Mouse (Mus musculus) heart, postnatal 36 days (tissue): Measurements from ENCODE around the gene Tbc1d22a. TPM values are rescaled to one million over a fixed set of nuclear protein-coding genes. Genes with fewer than 3 reads are reported as not detected.

Source experiments
- DNase-seq, 2 experiments: peaks; one replicate each; pipeline ENCODE4 v3.0.0; 2021 to 2022
- intact Hi-C: fragments of 180-260 bp; cut with DNase I; formaldehyde crosslinking; loops from one replicate; pipeline ENCODE4 v1.15.1; 2025
- total RNA-seq, 2 experiments: library from RNA; stranded (reverse); gene quantifications; 2 replicates each; pipeline ENCODE4 v1.2.3; 2021

Tbc1d22a gene
- total RNA-seq, 2 experiments from 2014 or later, result 21.7 to 28.6 TPM

GRCm38 (mm10) chr15:86309213-86309829, 95.1 kb downstream of the Tbc1d22a start:
- DNase-seq, result no peak
- intact Hi-C loops, result no loop called here

DNA sequence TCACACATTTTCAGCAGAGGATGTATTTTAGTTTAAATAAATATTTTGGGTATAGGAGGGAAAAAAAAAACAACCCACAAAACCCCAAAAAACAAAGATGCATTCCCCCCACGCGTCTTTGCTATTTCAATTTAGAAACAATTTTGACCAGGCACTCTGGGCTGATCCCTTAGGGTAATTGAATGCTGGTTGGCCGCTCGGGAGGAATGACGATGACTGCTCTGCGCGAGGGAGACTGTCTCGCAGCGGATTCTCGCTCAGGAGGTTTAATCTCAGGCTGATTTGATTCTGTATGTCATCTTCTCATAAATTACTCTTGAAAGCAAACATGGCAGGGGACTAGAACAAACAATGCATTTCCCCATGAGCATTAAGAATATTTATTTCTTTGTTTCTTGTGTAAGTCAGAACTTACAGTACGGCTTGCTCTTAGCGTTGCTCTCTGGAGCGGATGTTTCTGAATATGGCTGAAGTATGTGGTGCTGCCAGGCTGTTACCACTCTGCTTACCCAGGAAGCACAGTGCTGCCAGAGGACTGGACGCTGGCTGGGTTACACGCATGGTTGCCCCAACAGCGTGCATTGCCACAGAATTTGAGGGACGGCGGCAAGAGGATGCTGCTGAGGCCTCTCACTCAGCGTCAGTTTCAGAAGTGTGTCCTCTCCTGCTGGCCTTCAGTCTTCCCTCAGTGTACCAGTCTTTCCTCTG, 106.7 kb downstream of the Tbc1d22a start:
- intact Hi-C loops, result no loop called here
- no peak for DNase-seq

DNA sequence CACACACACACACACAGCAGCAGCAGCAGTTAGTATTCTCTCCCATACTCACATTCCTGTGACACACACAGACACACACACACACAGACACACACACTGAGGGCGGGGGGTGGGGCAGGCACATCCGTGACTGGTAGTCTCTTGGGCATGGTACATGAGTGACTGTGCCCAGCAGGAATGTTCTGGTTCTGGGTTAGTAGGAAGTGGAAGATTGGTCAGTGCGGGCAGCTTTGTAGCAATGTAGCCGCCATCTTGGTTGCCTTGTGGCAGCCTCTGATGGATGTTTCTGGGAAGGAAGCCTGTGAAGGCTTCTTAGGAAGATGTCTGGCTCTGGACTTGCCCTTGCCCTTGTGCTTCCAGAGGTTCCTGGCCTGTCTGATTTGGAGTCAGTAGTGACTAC, 112.1 kb downstream of the Tbc1d22a start:
- intact Hi-C loops, result no loop called here

DNA sequence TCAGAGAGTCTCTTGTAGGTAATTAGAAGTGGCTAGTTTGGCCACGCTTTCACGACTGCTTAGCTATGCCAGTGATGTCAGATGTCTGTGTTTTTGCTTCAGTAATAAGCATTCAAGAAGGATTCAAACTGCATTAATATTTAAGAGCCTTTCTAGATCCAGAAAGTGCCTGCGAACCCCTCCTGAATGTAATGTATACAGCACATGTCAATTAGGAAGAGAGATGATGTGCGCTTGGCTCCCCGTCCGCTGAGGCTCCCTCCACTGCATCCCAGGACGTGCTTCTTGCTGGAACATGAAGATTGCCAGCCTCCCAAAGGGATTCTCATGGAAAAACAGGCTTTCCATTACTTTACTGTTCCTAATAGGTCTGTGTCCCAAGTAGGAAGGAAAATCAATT, 115.7 kb downstream of the Tbc1d22a start:
- no peak for DNase-seq
- intact Hi-C loops, result no loop called here

More for the DNA sequence above, 112.1 kb downstream of the Tbc1d22a start:
- DNase-seq, result no peak

DNA sequence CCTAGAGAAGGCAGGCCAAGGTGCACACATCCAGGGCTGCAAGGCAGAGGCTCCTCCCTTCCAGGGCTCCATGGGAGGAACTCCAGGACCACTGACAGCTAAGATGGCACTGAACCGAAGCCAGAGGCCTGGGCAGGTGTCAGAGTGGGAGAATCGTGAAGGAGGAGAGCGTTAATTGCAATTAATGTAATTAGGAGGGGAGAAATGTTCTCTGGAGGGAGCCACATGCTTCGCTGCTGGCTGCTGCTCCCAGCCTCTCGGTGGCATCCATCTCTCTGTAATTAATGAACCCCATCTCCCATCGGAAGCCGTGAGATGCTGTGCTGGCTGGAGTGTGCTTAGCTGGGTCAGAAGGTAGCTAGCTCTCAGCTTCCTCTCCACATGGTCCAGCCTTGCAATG, 116.2 kb downstream of the Tbc1d22a start:
- DNase-seq, result no peak
- intact Hi-C loops, result no loop called here

GRCm38 (mm10) chr15:86331501-86332245, 117.4 kb downstream of the Tbc1d22a start:
- DNase-seq, result no peak
- intact Hi-C loops, result no loop called here

DNA sequence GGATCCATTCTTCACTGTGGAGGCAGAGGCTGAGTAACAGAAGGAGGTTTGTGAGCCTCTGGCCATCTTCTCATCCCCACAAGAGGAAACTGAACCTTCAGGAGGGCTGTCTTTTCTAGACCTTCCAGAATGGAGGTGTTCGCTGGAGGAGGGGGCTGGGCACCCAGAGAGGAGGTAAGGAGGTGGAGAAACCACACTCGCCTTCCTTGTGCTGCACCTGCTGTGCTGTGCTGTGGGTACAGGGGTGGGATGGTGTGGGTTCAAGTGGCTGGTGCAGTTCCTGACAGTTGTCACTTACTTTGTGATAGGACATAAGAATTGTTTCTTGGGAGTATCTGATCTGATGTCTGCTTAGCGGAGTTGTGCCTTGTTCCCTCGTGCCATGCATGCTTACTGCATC, 118.9 kb downstream of the Tbc1d22a start:
- intact Hi-C loops, result no loop called here
- DNase-seq, result no peak

- intact Hi-C loops, result no loop called here
- DNase-seq, result no peak
Observed at GRCm38 (mm10) chr15:86333606-86334005, 119.3 kb downstream of the Tbc1d22a start.

GRCm38 (mm10) chr15:86334276-86334675, 120.0 kb downstream of the Tbc1d22a start:
- no peak for DNase-seq
- intact Hi-C loops, result no loop called here

DNA sequence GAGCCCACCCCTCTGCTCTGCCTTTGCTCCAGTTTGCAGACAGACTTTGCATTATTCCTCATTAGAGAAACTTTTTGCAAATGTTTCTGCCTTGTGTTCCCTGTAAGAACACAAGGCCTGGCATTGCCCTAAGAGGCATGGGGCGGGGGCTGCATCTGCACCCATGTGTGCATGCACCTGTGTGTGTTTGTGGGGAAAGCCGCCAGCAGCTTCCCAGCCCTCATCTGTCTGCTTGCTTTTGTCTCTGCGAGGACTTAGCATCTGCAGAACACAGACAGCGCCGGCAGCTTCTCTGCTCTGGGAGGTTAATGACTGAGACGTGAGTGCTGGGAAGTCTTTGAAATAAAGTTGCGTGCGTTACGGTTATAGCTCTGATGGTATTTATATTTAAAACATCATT, 120.5 kb downstream of the Tbc1d22a start:
- intact Hi-C loops, result no loop called here

GRCm38 (mm10) chr15:86335781-86336180, 121.5 kb downstream of the Tbc1d22a start:
- no peak for DNase-seq
- intact Hi-C loops, result no loop called here

More for the DNA sequence above, 120.5 kb downstream of the Tbc1d22a start:
- DNase-seq, result no peak

GRCm38 (mm10) chr15:86337726-86338125, 123.5 kb downstream of the Tbc1d22a start:
- intact Hi-C loops, result no loop called here
- DNase-seq, result no peak

- no peak for DNase-seq
- intact Hi-C loops, result no loop called here
Observed at GRCm38 (mm10) chr15:86339736-86340135, 125.5 kb downstream of the Tbc1d22a start.

DNA sequence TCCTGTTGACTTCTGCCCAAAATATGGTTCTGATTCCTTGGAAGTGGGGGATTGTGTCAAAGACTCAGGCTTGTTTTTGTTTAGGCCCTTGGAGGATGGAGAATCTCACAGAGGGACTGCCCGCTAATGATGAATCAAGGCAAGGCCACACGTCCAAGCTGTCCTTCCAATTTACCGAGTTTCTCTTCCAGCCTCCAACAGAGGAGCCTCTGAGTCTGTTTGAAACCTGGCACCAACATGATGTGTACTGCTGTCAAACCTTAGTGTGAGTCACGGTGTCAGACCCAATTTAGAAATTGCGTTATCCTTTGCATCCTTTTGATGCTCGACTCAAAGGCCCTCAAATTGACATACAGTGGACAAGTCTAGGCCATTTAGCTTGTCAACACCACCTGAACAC, 126.5 kb downstream of the Tbc1d22a start:
- intact Hi-C loops, result no loop called here
- no peak for DNase-seq

- intact Hi-C loops, result no loop called here
- DNase-seq, result no peak
Observed at GRCm38 (mm10) chr15:86342637-86343375, 128.5 kb downstream of the Tbc1d22a start.

DNA sequence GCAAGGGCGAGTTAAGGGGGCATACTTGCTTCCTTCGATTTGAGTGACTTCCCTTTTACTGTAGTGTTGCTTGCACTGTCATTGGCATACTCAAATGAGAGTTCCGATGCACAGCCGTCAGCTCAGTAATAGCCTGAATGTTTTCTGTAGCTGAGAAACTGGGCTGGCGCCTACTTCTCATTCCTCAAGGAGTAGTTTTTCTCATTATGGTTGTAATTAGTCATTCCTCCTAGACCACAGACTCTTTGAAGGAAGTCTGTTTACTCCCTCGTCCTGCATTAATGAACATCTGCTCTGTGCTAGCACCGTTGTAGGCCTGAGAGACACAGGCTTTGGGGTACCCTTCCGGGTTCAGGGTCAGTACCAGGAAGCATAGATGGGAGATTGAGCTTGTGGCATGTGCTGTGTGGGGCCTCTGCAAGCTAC, 130.7 kb downstream of the Tbc1d22a start:
- intact Hi-C loops, result no loop called here
- DNase-seq, result no peak

GRCm38 (mm10) chr15:86345907-86346306, 131.6 kb downstream of the Tbc1d22a start:
- no peak for DNase-seq
- intact Hi-C loops, result no loop called here

DNA sequence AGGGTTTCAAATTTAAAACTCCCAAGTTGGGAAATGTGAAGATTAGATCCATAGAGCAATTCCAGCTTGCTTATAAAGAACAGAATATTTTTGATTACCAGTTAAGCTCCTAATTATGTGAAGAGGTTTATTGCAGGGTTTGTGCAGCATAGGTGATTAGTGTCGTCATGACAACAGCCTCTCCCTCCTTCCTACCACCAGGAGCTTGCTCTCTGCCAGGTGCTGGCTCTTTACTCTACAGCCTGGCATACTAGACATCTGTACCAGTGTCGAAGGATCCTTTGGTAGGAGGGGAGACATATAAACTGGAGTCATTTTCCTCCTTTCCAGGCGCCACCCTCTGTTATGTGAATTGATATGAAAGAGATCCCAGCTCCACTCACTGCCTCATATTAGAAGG, 132.3 kb downstream of the Tbc1d22a start:
- intact Hi-C loops, result no loop called here
- DNase-seq, result no peak

DNA sequence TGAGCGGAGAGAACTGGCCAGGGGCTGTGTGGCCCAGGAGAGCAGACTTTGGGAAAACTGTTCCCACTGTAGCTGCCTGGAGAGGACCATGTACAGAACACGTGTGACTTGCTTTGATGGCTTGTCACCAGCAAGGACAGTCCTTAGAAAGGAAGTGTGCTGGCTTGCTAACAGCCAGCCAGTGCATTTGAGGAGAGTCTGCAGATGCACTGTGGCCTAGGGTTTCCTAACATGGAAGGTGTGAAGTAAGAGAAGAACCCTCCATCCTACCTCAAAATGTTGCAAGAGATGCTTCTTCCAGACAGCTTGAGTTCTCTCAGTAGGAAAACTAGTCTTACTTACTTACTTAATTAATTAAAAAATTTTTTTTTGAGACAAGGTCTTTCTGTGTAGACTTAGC, 140.7 kb downstream of the Tbc1d22a start:
- intact Hi-C loops, result no loop called here
- no peak for DNase-seq

GRCm38 (mm10) chr15:86355857-86356256, 141.6 kb downstream of the Tbc1d22a start:
- no peak for DNase-seq
- intact Hi-C loops, result no loop called here

GRCm38 (mm10) chr15:86360376-86360775, 146.1 kb downstream of the Tbc1d22a start:
- no peak for DNase-seq
- intact Hi-C loops, result no loop called here
